Mouse (Mus musculus) neural tube, embryonic 14.5 days (tissue): ENCODE results near the gene Asic2. TPM values are rescaled to one million over a fixed set of nuclear protein-coding genes. Genes with fewer than 3 reads are reported as not detected.

Source experiments
- ATAC-seq: fragments of 200-750 bp; cut with Nextera tagmentation; 2 replicates; pipeline ENCODE4 v1.8.0; 2017; ENCODE audit warnings: low read depth, mild to moderate bottlenecking, moderate TSS enrichment, moderate library complexity
- H3K27ac ChIP-seq: fragments of 300-500 bp; sonication (generic); 2 replicates; pipeline ENCODE4 v1.5.1; 2014; ENCODE audit warnings: low read depth, mild to moderate bottlenecking, control low read depth, low read length, moderate library complexity, mixed read lengths
- H3K27me3 ChIP-seq: fragments of 300-500 bp; sonication (generic); 2 replicates; pipeline ENCODE4 v1.6.1; 2014; ENCODE audit warnings: low read length; ENCODE audit not compliant: control insufficient read depth, insufficient read depth
- H3K36me3 ChIP-seq: fragments of 300-500 bp; sonication (generic); 2 replicates; pipeline ENCODE4 v1.6.1; 2014; ENCODE audit warnings: low read length, mixed read lengths; ENCODE audit not compliant: control insufficient read depth, insufficient read depth
- H3K4me1 ChIP-seq: fragments of 300-500 bp; sonication (generic); 2 replicates; pipeline ENCODE4 v1.6.1; 2014; ENCODE audit warnings: low read length; ENCODE audit not compliant: control insufficient read depth, insufficient read depth
- H3K4me2 ChIP-seq: fragments of 300-500 bp; sonication (generic); 2 replicates; pipeline ENCODE4 v1.6.1; 2014; ENCODE audit warnings: mild to moderate bottlenecking, low read depth, low read length, control low read depth
- H3K4me3 ChIP-seq: fragments of 300-500 bp; sonication (generic); 2 replicates; pipeline ENCODE4 v1.5.1; 2014; ENCODE audit warnings: low read depth, low read length, control low read depth, mixed read lengths
- H3K9ac ChIP-seq: fragments of 300-500 bp; sonication (generic); replicated peaks from 2 replicates; pipeline ENCODE4 v1.6.1; 2014; ENCODE audit warnings: low read depth, mild to moderate bottlenecking, control low read depth, low read length, mixed read lengths
- H3K9me3 ChIP-seq: fragments of 300-500 bp; sonication (generic); 2 replicates; pipeline ENCODE4 v1.6.1; 2016; ENCODE audit warnings: low read length; ENCODE audit not compliant: control insufficient read depth
- WGBS: fragments of 180-500 bp; shearing (Covaris S2); extraction: QIAGEN DNeasy Blood & Tissue Kit; methylation state at CpG from one replicate; pipeline ENCODE4 v1.1.7; 2014; 5-methylcytosine and 5-hydroxymethylcytosine counted together
- polyA plus RNA-seq: library from polyadenylated mRNA; unstranded; fragments of >200 nt; fragmentation: Nextera tagmentation; extraction: Ambion mirVana; gene quantifications from 2 replicates; pipeline ENCODE4 v1.2.1, GENCODE M21; 2014

Asic2 gene
- polyA plus RNA-seq, 1 experiment from 2014 or later: 16.2 TPM

DNA sequence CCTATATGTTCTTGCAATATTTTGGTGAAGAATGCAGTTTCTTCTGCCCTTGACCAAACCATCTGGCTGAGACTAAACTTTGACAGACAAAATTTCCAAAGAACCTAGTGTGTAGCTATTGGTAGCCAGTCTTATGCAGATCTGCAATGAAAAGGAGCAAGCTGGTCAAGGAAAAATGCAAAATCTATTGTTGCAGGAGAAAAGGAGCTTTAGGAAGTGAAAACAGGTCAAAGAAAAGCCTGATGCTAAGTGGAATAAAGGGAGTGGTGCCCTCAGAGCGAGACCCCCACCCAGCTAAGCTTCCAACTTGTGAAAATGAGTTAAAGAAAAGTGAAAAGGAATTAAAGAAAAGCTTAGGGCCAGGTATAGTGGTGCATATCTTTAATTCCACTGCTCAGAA is 135.9 kb downstream of the Asic2 start:
- ATAC-seq: no peak
- H3K4me1 ChIP-seq: no peaks in the 10 kb centered on the region
- no peak overlapping the region for H3K4me2 ChIP-seq

DNA sequence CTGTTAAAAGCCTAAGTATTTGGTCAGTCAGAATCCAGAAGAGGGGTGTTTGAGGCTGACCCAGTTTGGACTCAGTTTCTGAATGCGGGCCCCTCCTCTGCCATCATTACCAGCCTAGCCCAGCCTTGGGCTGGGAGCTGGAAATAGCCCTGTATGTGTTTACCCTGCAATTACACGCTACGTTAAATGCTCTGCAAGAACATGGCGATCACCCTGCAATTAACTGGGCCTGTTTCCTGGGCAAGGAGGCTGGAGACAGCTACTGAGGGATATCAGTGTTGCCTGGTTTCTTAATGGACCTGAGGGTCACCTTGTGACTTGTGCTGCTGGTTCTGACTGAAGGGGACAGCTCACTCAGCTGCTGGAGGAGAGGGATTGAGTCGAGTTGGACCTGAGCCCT is 151.7 kb downstream of the Asic2 start:
- Histone ChIP-seq H3K4me2 (no peak overlapping the region), H3K9ac (no peak overlapping the region), H3K27me3 (no peaks in the 10 kb centered on the region), H3K4me3 (no peak overlapping the region), H3K4me1 (no peaks in the 10 kb centered on the region), H3K27ac (no peak overlapping the region), H3K36me3 (no peaks in the 10 kb centered on the region), H3K9me3 (no peaks in the 10 kb centered on the region)
- WGBS: 35% methylated on average over 5 of the region's 5 CpGs
- ATAC-seq: no peak

More for the DNA sequence above, 135.9 kb downstream of the Asic2 start:
- H3K4me3 ChIP-seq: no peak overlapping the region
- H3K36me3 ChIP-seq: no peaks in the 10 kb centered on the region
- H3K27me3 ChIP-seq: no peaks in the 10 kb centered on the region
- 73% methylated on average over 1 of the region's 1 CpGs for WGBS
- no peak overlapping the region for H3K9ac ChIP-seq
- no peaks in the 10 kb centered on the region for H3K9me3 ChIP-seq
- H3K27ac ChIP-seq: no peak overlapping the region

DNA sequence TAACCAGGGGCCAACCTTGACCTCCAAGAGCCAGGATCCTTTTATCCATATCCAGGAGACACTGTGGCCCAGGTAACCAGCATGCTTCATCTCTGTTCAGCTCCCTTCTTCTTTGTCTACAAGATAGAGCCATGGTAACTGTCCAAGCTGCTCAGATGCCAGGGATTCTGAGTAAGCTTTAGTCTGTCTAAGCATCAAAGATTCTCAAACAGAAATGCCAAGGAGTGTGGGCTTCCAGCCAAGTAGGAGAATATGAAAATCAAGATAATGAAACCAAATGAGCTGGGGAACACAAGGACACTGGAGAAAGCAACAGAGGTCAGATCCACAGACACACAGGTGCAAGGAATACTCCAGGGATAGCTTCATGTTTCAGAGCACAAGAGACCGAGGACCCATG is 153.4 kb downstream of the Asic2 start:
- no peak overlapping the region for H3K4me3 ChIP-seq
- no peak overlapping the region for H3K27ac ChIP-seq
- H3K36me3 ChIP-seq: no peaks in the 10 kb centered on the region
- no peak for ATAC-seq
- 100% methylated on average over 1 of the region's 1 CpGs for WGBS
- no peak overlapping the region for H3K9ac ChIP-seq
- no peaks in the 10 kb centered on the region for H3K4me1 ChIP-seq
- no peaks in the 10 kb centered on the region for H3K27me3 ChIP-seq
- no peaks in the 10 kb centered on the region for H3K9me3 ChIP-seq
- no peak overlapping the region for H3K4me2 ChIP-seq

DNA sequence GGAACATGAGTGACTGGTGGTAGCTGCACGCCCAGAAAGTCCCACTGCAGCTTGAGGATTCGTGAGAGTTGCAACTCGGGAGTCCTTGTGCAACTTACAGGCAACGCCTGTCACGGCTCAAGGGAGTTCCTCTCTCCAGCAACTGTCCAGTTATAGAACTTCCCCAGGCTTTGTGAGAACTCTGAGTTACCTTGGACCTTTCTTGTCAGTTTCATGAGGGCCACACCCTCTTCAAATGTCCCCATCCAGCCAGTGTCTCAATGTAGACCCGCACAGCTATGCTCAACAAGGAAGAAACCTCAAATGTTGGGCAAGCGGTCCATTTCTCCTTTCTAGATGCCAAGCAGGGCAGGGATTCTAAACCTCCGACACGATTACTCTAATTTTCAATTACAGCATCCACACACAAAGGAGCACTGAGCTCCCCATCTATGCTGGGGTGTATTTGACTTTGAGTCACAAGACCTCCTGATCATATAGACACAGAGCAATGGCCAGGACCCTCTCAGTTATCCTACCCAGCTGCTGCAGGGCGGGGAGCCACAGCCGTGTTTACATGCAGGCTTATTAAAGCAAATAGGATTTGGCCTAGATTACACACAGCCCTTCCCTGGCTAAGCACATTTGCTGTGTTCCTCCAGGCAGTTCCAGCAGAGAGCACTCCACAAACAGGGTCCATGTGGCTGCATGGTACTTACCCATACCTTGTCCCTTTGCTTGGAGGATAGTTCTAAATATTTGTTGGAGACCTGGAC is 161.2 kb downstream of the Asic2 start:
- Histone ChIP-seq H3K36me3 (no peaks in the 10 kb centered on the region), H3K4me2 (no peak overlapping the region), H3K4me1 (no peaks in the 10 kb centered on the region), H3K9ac (no peak overlapping the region), H3K4me3 (no peak overlapping the region), H3K27me3 (no peaks in the 10 kb centered on the region), H3K27ac (no peak overlapping the region), H3K9me3 (no peaks in the 10 kb centered on the region)
- no peak for ATAC-seq
- WGBS: 90% methylated on average over 11 of the region's 11 CpGs

DNA sequence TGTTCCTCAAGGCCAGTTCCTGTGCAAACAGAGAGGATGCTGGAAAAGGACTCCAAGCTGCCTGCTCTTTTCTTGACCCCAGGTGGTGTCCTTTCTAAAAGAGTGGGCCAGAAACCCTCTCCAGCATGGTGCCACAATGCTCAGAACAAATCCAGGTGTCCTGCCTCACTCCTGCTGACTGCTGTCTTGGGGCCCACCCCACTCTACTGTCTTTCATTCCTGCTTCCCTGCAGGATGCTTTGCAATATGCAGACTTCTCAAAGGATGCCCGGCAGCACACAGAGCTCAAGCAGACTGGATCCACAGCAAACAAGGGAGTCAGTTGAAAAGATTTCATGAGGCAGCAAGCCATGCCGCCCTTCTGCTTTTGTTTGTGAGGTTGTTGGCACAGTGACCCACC is 164.7 kb downstream of the Asic2 start:
- Histone ChIP-seq H3K27me3 (no peaks in the 10 kb centered on the region), H3K36me3 (no peaks in the 10 kb centered on the region), H3K4me3 (no peak overlapping the region), H3K9me3 (no peaks in the 10 kb centered on the region), H3K4me1 (no peaks in the 10 kb centered on the region), H3K27ac (no peak overlapping the region), H3K9ac (no peak overlapping the region), H3K4me2 (no peak overlapping the region)
- 29% methylated on average over 2 of the region's 2 CpGs for WGBS
- ATAC-seq: no peak

DNA sequence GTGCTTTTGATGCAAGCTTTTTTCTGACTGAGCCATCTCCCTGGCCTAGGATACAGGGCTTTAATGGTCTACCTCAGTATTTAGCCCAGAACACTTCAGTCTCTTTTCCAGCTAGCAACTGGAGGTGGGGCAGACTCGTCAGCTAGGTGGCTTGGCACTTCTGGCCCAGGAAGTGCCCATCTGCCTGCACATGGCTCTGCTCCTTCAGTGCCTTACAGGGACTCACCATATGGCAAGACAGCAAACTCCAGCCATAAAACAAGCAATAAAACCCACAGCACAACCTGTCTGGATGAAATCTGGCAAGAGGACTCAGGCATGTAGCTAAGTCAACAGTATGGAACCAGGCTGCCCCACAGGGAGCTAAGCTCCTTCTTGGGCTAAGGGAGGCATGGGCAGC is 165.6 kb downstream of the Asic2 start:
- no peak overlapping the region for H3K27ac ChIP-seq
- 45% methylated on average over 1 of the region's 1 CpGs for WGBS

DNA sequence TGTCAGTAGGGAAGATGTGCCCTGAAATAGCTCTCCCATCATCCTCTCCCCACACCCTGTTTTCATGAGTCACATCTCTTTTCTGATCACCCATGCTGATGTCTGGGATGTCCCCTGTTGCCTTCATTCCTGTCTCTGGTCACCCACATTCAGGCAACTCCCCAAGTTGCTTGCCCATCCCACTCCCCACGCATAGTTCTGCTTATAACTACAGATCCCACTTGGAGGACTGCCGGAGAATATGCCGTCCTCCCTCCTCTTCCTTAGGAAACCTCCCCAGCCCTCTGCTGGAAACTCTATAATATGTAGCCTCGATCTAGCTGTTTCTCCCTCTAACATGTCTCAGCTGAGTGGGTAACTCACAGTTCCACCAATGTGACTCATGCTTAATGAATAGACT is 167.4 kb downstream of the Asic2 start:
- no peak overlapping the region for H3K27ac ChIP-seq
- 0 out of 2 replicates have a peak, but pooled peaks cover 2% of the 10 kb centered on the region for H3K4me1 ChIP-seq
- WGBS: 87% methylated on average over 4 of the region's 4 CpGs
- H3K9me3 ChIP-seq: no peaks in the 10 kb centered on the region
- no peak for ATAC-seq
- no peaks in the 10 kb centered on the region for H3K36me3 ChIP-seq
- no peak overlapping the region for H3K9ac ChIP-seq
- H3K4me3 ChIP-seq: no peak overlapping the region
- H3K4me2 ChIP-seq: no peak overlapping the region
- no peaks in the 10 kb centered on the region for H3K27me3 ChIP-seq

More for the DNA sequence above, 165.6 kb downstream of the Asic2 start:
- H3K36me3 ChIP-seq: no peaks in the 10 kb centered on the region
- H3K4me1 ChIP-seq: no peaks in the 10 kb centered on the region
- ATAC-seq: no peak
- no peak overlapping the region for H3K4me3 ChIP-seq
- H3K4me2 ChIP-seq: no peak overlapping the region
- H3K27me3 ChIP-seq: no peaks in the 10 kb centered on the region
- H3K9ac ChIP-seq: no peak overlapping the region
- H3K9me3 ChIP-seq: no peaks in the 10 kb centered on the region

DNA sequence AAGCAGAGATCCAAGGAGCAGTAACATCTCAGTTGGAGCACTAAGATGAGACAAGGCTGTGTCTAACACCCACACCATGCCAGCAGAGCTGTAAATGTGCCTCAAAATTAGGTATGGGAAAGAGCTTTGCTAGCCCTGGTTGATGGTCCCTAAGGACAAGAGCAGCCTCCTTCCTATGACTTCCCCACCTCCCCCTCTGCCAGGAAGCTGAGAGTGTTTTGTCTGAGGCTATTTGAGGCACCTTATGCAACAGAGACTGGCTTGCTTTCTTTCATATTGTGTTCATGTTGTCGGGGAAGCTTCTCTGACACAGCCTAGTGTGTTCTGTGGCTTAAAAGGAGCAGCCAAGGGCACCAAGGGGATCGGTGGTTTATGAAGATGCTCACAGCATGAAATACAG is 174.7 kb downstream of the Asic2 start:
- ATAC-seq: no peak
- Histone ChIP-seq H3K27ac (no peak overlapping the region), H3K27me3 (no peaks in the 10 kb centered on the region), H3K4me1 (0 out of 2 replicates have a peak, but pooled peaks cover 2% of the 10 kb centered on the region), H3K4me2 (no peak overlapping the region), H3K36me3 (no peaks in the 10 kb centered on the region), H3K9ac (no peak overlapping the region), H3K9me3 (no peaks in the 10 kb centered on the region), H3K4me3 (no peak overlapping the region)
- 63% methylated on average over 2 of the region's 2 CpGs for WGBS

DNA sequence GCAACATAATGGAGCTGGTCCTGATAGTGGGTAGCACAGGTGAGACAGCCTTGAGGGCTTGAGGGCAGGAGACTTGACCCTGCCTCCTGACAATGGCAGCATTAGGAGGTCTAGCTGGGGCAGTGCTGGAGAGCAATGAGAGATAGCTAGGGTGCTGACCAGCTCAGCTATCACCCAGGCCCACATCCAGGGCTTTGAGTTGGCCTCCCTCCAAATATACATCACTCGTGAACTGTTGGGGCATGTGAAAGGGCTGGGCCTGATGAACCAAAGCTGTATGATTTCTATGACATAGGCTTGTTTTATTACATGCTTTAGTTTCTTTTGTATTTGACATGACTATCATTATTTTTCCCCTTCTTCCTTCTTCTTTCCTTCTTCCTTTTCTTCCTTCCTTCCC is 176.7 kb downstream of the Asic2 start:
- Histone ChIP-seq H3K27me3 (no peaks in the 10 kb centered on the region), H3K4me2 (no peak overlapping the region)
- 67% methylated on average over 1 of the region's 1 CpGs for WGBS

More for the DNA sequence above, 176.7 kb downstream of the Asic2 start:
- Histone ChIP-seq H3K4me3 (no peak overlapping the region), H3K9me3 (no peaks in the 10 kb centered on the region), H3K4me1 (no peaks in the 10 kb centered on the region), H3K27ac (no peak overlapping the region), H3K9ac (no peak overlapping the region), H3K36me3 (no peaks in the 10 kb centered on the region)
- ATAC-seq: no peak
